Mouse (Mus musculus) midbrain, embryonic 11.5 days (tissue): ENCODE measurements around the gene Bsn. TPM values are rescaled to one million over a fixed set of nuclear protein-coding genes. Genes with fewer than 3 reads are reported as not detected.

Source experiments
- ATAC-seq: fragments of 200-750 bp; cut with Nextera tagmentation; 2 replicates; pipeline ENCODE4 v1.8.0; 2017; ENCODE audit warnings: moderate TSS enrichment, moderate library complexity; ENCODE audit not compliant: low FRiP score
- DNase-seq: peaks from one replicate; pipeline ENCODE4 v3.0.0; 2015; ENCODE audit warnings: low spot score; ENCODE audit errors: missing footprints
- H3K27ac ChIP-seq: fragments of 300-500 bp; sonication (generic); 2 replicates; pipeline ENCODE4 v1.5.1; 2014; ENCODE audit warnings: low read depth, low read length
- H3K27me3 ChIP-seq: fragments of 300-500 bp; sonication (generic); 2 replicates; pipeline ENCODE4 v1.6.1; 2014; ENCODE audit warnings: mild to moderate bottlenecking, low read length, moderate library complexity, mixed read lengths; ENCODE audit not compliant: control insufficient read depth, insufficient read depth
- H3K36me3 ChIP-seq: fragments of 300-500 bp; sonication (generic); 2 replicates; pipeline ENCODE4 v1.6.1; 2014; ENCODE audit warnings: mild to moderate bottlenecking, low read length, moderate library complexity, mixed read lengths; ENCODE audit not compliant: control insufficient read depth, insufficient read depth
- H3K4me1 ChIP-seq: fragments of 300-500 bp; sonication (generic); 2 replicates; pipeline ENCODE4 v1.6.1; 2014; ENCODE audit warnings: low read length; ENCODE audit not compliant: control insufficient read depth, insufficient read depth
- H3K4me2 ChIP-seq: fragments of 300-500 bp; sonication (generic); 2 replicates; pipeline ENCODE4 v1.6.1; 2014; ENCODE audit warnings: mild to moderate bottlenecking, moderate library complexity
- H3K4me3 ChIP-seq: fragments of 300-500 bp; sonication (generic); 2 replicates; pipeline ENCODE4 v1.5.1; 2014; ENCODE audit warnings: low read depth, low read length
- H3K9ac ChIP-seq: fragments of 300-500 bp; sonication (generic); 2 replicates; pipeline ENCODE4 v1.6.1; 2014; ENCODE audit warnings: low read length
- H3K9me3 ChIP-seq: fragments of 300-500 bp; sonication (generic); 2 replicates; pipeline ENCODE4 v1.6.1; 2016; ENCODE audit warnings: low read length; ENCODE audit not compliant: control insufficient read depth
- WGBS: fragments of 180-500 bp; shearing (Covaris S2); extraction: QIAGEN DNeasy Blood & Tissue Kit; methylation state at CpG from one replicate; pipeline ENCODE4 v1.1.7; 2014; 5-methylcytosine and 5-hydroxymethylcytosine counted together
- polyA plus RNA-seq: library from polyadenylated mRNA; unstranded; fragments of >200 nt; fragmentation: Nextera tagmentation; extraction: Ambion mirVana; gene quantifications from 2 replicates; pipeline ENCODE4 v1.2.1, GENCODE M21; 2014

Bsn gene
- polyA plus RNA-seq, 1 experiment from 2014 or later: 2.4 TPM

DNA sequence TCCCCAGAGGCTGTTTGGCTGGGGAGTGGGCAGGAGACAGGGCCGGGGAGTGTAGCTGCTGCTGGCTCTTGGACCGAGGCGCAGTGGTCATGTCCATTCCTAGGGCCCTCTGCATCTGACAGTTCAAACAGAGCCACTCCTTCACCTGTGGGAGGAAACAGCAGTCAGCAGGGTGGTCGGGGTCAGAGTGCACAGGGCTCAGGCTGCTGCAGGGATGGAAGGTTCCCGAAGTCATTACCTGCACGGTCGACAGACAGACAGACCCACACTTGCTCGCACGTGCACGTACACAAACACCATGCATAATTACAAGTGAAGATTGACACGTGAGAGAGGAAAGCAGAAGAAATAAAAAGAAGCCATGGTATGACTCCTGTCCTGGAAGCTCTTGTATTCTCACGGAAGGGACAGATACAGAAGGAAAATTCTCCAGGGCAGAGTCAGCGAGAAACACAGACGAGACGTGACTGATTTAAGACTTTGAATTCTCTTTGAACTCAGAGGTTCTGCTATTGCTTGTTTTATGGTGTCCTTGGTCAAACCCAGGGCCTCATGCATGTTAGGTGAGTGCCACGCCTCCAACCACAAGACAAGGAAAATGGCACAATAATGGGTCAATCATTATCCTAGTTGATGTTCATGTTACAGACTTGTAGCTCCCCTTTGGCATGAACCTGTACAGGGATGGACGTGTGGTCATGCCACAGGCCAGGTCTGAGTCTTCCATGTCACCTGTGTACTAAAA, 63.6 kb downstream of the Bsn start:
- no peaks in the 10 kb centered on the region for H3K9me3 ChIP-seq
- no peak overlapping the region for H3K4me3 ChIP-seq
- H3K27ac ChIP-seq: no peak overlapping the region
- WGBS: 88% methylated on average over 17 of the region's 17 CpGs
- H3K27me3 ChIP-seq: no peaks in the 10 kb centered on the region
- H3K36me3 ChIP-seq: no peaks in the 10 kb centered on the region; the same call in 1 of the 2 replicates
- ATAC-seq (no peak), DNase-seq (no peak)
- no peak overlapping the region for H3K9ac ChIP-seq
- no peak overlapping the region for H3K4me2 ChIP-seq
- no peaks in the 10 kb centered on the region for H3K4me1 ChIP-seq

DNA sequence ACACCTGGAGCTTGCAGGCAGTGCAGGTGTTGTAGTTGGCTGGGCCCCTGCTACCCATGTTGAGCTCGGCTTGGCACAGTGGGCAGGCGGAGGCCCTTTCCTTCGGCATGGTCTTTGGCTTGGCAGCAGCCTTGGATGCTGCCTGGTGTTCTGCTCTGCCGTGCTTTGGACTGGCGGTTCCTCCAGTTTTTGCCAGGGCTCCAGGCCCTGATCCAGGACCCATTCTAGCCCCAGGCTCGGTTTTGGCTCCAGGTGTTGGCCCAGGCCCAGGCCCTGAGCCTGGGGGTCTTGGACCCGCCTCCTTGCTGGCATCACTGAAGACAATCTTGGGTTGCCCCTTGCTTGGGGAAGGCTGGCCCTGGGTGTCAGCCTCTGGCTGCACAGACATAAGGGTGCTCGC, 64.5 kb downstream of the Bsn start:
- WGBS: 93% methylated on average over 8 of the region's 8 CpGs
- H3K4me2 ChIP-seq: no peak overlapping the region
- H3K9ac ChIP-seq: no peak overlapping the region
- ATAC-seq (no peak), DNase-seq (no peak)
- H3K4me3 ChIP-seq: no peak overlapping the region
- no peaks in the 10 kb centered on the region for H3K4me1 ChIP-seq
- H3K27me3 ChIP-seq: no peaks in the 10 kb centered on the region
- no peaks in the 10 kb centered on the region for H3K9me3 ChIP-seq
- H3K36me3 ChIP-seq: no peaks in the 10 kb centered on the region; the same call in 1 of the 2 replicates
- H3K27ac ChIP-seq: no peak overlapping the region

DNA sequence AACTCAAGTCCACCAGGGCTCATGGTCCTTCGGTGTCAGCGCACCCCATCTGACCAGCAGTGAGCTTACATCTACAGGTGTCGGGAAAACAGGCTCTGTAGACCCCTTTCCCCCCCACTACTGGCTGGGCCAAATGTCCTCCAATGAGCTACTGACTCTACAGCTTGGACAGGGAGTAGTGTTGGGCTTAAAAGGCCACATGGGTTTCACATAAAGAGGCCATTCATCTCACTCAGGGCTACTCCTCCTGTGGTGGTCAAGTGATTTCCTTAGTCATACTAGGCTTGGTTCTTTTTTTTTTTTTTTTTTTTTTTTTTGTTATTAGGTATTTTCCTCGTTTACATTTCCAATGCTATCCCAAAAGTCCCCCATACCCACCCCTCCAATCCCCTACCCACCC, 66.3 kb downstream of the Bsn start:
- H3K4me1 ChIP-seq: no peaks in the 10 kb centered on the region
- H3K27ac ChIP-seq: no peak overlapping the region
- no peak overlapping the region for H3K4me3 ChIP-seq
- H3K4me2 ChIP-seq: no peak overlapping the region
- no peaks in the 10 kb centered on the region for H3K27me3 ChIP-seq
- H3K9me3 ChIP-seq: no peaks in the 10 kb centered on the region
- H3K9ac ChIP-seq: no peak overlapping the region
- WGBS: 92% methylated on average over 4 of the region's 4 CpGs
- ATAC-seq (no peak), DNase-seq (no peak)
- H3K36me3 ChIP-seq: no peaks in the 10 kb centered on the region; the same call in 1 of the 2 replicates

DNA sequence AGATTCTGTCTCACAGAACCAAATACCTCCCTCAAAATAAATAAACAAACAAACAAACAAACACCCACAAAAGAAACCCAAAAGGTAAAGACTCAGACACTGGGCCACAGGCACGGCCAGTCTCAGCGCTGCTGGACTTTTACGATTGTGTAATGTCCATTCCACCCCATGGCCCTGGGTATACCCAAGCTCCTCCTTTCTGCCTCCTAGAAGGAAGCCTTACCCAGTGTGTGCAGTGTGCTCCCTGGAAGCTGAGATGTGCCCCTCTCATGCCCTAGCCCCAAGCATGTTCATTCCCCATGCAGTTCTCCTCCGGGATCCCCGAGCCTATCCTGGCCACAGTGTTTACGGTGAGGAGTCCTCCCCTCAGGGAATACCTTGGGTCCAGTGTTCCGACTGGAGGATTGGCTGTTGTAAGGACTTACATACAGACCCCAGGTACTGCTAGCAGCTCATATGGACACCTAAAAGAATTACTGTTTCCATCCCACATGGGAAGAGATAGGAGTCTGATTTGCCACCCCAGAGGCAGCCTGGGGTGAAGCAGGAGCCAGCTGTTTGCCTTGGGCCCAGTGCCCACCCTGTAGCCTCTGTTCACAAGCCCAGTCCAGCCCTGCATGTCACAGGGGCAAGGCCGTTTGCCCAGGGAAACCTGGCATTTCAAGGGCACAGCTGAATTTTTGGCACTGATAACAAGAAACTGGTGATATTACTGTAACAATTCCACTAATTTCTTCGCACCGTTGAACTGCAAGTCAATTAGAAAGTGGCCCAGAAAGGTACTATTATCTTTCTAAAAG, 68.8 kb downstream of the Bsn start:
- Histone ChIP-seq H3K27ac (no peak overlapping the region), H3K4me1 (no peaks in the 10 kb centered on the region), H3K9me3 (no peaks in the 10 kb centered on the region), H3K4me2 (no peak overlapping the region), H3K27me3 (no peaks in the 10 kb centered on the region), H3K4me3 (no peak overlapping the region), H3K36me3 (peaks cover 2% of the 10 kb centered on the region), H3K9ac (no peak overlapping the region)
- DNase-seq (no peak), ATAC-seq (no peak)
- WGBS: 93% methylated on average over 10 of the region's 10 CpGs

DNA sequence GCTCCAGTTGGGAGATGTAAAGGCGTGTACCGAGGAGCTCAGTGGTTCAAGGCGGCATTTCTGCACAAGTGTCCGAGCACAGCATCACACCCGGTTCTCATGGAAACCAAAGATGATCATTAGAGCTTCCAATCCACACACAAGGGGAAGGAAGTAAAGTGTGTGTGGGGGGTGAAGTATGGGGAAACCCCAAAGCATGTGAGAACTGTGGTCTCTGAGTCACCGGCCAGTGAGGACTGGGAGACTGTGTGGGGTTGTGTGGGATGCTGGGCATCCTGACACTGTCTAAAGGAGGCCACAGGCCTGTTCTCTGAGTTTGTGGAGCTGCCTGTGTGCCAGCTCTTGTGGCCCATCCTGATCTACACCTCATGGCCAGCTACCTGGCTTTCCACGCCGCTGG, 69.5 kb downstream of the Bsn start:
- WGBS: 91% methylated on average over 8 of the region's 8 CpGs
- Histone ChIP-seq H3K27ac (no peak overlapping the region), H3K36me3 (peaks cover 6% of the 10 kb centered on the region), H3K9me3 (no peaks in the 10 kb centered on the region), H3K4me2 (no peak overlapping the region), H3K27me3 (no peaks in the 10 kb centered on the region), H3K4me3 (no peak overlapping the region), H3K4me1 (no peaks in the 10 kb centered on the region), H3K9ac (no peak overlapping the region)
- no peak for ATAC-seq
- no peak for DNase-seq

DNA sequence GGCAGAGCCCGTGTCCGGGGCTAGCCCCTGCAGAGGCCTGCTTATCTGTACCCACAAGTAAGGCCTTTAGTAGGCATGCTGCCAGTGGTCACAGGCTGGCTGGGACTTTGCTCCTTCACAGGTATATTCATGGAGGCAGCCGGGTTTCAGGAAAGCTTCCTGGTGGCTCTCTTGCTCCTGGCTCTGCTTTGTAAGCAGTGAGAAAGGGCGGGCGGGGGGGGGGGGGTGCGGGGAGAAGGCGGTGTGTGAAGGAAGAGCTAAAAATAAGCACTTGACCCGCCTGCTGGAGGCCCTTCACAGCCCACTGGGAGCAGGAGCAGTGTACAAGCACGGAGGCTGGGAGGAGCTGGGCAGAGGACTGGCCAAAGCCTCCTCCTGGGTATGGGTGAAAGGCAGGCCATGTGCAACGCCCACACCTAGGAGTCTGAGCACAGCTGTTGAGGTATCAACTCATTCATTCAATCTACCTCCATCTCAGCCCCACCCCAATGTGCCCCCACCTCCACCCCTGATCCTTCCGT, 70.2 kb downstream of the Bsn start:
- H3K9me3 ChIP-seq: no peaks in the 10 kb centered on the region
- H3K27ac ChIP-seq: no peak overlapping the region
- WGBS: 63% methylated on average over 9 of the region's 11 CpGs
- DNase-seq: no peak
- peaks cover 7% of the 10 kb centered on the region for H3K36me3 ChIP-seq
- no peak overlapping the region for H3K4me2 ChIP-seq
- H3K4me3 ChIP-seq: no peak overlapping the region
- H3K27me3 ChIP-seq: no peaks in the 10 kb centered on the region
- H3K9ac ChIP-seq: no peak overlapping the region
- no peaks in the 10 kb centered on the region for H3K4me1 ChIP-seq
- ATAC-seq: no peak

DNA sequence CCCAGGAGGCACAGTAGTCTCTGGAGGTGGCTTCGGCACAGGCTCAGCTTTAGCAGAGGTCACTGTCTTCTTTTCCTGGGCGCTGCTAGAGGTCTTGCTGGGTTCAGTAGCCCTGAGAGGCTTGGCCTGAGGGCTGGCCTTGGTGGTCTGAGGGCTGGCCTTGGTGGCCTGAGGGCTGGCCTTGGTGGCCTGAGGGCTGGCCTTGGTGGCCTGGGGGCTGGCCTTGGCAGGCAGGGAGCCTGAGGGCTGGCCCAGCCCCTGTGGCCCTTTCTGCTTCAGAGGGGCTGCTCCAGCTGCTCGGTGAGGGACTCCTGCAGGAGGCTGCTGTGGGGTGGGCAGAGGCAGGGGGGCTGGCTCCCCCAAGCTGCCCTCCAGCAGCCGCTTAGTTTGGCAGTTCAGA, 73.0 kb downstream of the Bsn start:
- DNase-seq (no peak), ATAC-seq (no peak)
- Histone ChIP-seq H3K36me3 (peaks cover 7% of the 10 kb centered on the region), H3K4me2 (no peak overlapping the region), H3K27ac (no peak overlapping the region), H3K4me3 (no peak overlapping the region), H3K27me3 (no peaks in the 10 kb centered on the region), H3K9ac (no peak overlapping the region), H3K9me3 (no peaks in the 10 kb centered on the region), H3K4me1 (no peaks in the 10 kb centered on the region)
- WGBS: 58% methylated on average over 4 of the region's 4 CpGs

DNA sequence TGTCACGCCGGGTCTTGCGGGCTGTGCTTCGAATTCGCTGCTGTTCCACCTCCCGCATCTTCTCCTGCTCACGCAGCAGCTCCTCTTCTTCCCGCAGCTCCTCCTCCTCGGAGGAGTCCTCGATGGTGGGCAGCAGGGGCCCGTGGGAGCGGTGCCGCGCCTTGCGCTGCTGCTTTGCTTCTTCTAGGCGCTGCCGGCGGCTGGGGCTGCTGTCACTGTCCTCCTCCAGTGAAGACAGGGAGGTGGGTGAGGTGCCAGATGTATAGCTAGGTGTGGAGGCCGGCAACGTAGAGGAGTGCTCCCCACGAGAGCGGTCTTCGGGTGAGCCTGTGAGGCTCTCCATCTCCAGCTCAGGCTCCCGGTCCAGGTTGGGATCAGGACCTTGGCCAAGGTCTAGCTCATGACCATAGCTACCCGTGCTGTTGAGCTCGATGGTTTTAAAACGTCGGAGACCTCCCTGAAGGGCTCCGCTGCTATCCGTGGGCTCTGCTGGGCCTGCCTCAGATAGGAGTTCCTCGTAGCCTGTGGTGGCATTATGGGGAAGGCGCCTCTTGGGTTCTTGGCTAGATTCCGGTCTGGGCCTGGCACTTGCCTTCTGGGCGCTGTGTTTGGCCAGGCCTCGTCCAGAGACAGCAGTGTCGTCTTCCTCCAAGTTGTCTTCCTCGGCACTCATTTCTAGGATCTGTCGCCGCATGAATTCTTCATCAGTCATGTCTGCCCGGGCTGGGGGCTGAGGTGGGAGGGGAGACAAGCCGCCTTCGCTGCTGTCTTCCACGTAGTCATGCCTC, 74.7 kb downstream of the Bsn start:
- H3K27ac ChIP-seq: no peak overlapping the region
- H3K4me2 ChIP-seq: no peak overlapping the region
- peaks cover 10% of the 10 kb centered on the region for H3K36me3 ChIP-seq
- H3K4me3 ChIP-seq: no peak overlapping the region
- H3K9ac ChIP-seq: no peak overlapping the region
- DNase-seq (no peak), ATAC-seq (no peak)
- H3K27me3 ChIP-seq: no peaks in the 10 kb centered on the region
- H3K9me3 ChIP-seq: no peaks in the 10 kb centered on the region
- 74% methylated on average over 43 of the region's 43 CpGs for WGBS
- peaks cover 7% of the 10 kb centered on the region; the same call in 1 of the 2 replicates for H3K4me1 ChIP-seq
